Mouse (Mus musculus) hindbrain, embryonic 10.5 days (tissue): Measurements from ENCODE around the gene Zfand3. TPM values are rescaled to one million over a fixed set of nuclear protein-coding genes. Genes with fewer than 3 reads are reported as not detected.

Experiments
- DNase-seq: peaks from one replicate; pipeline ENCODE4 v3.0.0-alpha.2; 2017; ENCODE audit warnings: low spot score
- H3K27ac ChIP-seq: fragments of 300-500 bp; sonication (generic); 2 replicates; pipeline ENCODE4 v1.5.1; 2016; ENCODE audit warnings: mild to moderate bottlenecking, moderate library complexity
- H3K27me3 ChIP-seq: fragments of 300-500 bp; sonication (generic); 2 replicates; pipeline ENCODE4 v1.6.1; 2016; ENCODE audit warnings: mild to moderate bottlenecking; ENCODE audit not compliant: poor library complexity, insufficient read depth, severe bottlenecking
- H3K36me3 ChIP-seq: fragments of 300-500 bp; sonication (generic); 2 replicates; pipeline ENCODE4 v1.6.1; 2016; ENCODE audit warnings: mild to moderate bottlenecking, moderate library complexity
- H3K4me1 ChIP-seq: fragments of 300-500 bp; sonication (generic); replicated peaks from 2 replicates; pipeline ENCODE4 v1.6.1; 2016; ENCODE audit warnings: mild to moderate bottlenecking
- H3K4me3 ChIP-seq: fragments of 300-500 bp; sonication (generic); 2 replicates; pipeline ENCODE4 v1.5.1; 2016; ENCODE audit warnings: mild to moderate bottlenecking, moderate library complexity
- H3K9me3 ChIP-seq: fragments of 300-500 bp; sonication (generic); 2 replicates; pipeline ENCODE4 v1.6.1; 2016; ENCODE audit warnings: mild to moderate bottlenecking, moderate library complexity
- WGBS: fragments of 180-500 bp; shearing (Covaris S2); methylation state at CpG from one replicate; pipeline ENCODE4 v1.1.7; 2016; 5-methylcytosine and 5-hydroxymethylcytosine counted together
- polyA plus RNA-seq: library from polyadenylated mRNA; unstranded; fragments of >200 nt; fragmentation: Nextera tagmentation; extraction: Ambion mirVana; gene quantifications from 2 replicates; pipeline ENCODE4 v1.2.1, GENCODE M21; 2016

Gene Zfand3
- polyA plus RNA-seq, 1 experiment from 2014 or later: 97.7 TPM

DNA sequence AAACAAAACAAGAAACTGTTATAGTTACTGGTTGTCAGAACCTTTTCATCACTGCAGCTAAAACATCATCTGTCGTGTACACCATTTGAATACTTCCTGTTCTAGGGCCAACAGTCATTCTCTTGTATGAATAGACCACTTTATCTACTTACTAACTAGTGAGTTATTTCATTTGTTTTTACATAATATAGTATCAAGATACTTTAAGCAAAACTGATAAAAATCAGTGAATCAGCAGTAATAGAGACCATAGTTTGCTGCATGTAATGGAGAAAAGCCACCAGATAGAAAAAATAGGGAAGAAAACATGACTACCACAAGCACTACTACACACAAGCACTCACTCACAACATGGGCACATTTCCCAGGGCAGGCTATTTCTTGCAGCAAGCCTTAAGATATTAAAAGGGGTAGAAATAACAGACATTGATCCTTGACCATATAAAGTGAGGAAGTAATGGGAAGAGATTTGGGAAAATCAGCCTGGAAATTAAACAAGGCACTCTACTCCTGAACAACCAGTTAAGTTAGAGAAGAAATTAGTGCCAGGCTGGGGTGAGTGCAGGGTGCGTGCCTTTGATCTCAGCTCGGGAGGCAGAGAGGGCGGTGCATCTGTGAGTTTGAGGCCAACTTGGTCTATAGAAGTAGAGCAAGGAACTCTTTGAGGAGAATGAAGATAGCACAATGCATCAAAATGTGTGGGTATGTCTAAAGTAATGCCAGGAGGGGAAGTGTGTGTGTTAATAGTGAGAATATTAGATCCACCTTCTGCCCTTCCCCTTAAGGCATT, 30.9 kb downstream of the Zfand3 start:
- Histone ChIP-seq H3K27ac (no peak overlapping the region), H3K4me3 (no peak overlapping the region), H3K4me1 (peaks cover 11% of the 10 kb centered on the region; the same call in 1 of the 2 replicates), H3K27me3 (no peaks in the 10 kb centered on the region), H3K9me3 (no peaks in the 10 kb centered on the region), H3K36me3 (peaks cover 6% of the 10 kb centered on the region)
- no peak for DNase-seq
- WGBS: 82% methylated on average over 4 of the region's 4 CpGs

DNA sequence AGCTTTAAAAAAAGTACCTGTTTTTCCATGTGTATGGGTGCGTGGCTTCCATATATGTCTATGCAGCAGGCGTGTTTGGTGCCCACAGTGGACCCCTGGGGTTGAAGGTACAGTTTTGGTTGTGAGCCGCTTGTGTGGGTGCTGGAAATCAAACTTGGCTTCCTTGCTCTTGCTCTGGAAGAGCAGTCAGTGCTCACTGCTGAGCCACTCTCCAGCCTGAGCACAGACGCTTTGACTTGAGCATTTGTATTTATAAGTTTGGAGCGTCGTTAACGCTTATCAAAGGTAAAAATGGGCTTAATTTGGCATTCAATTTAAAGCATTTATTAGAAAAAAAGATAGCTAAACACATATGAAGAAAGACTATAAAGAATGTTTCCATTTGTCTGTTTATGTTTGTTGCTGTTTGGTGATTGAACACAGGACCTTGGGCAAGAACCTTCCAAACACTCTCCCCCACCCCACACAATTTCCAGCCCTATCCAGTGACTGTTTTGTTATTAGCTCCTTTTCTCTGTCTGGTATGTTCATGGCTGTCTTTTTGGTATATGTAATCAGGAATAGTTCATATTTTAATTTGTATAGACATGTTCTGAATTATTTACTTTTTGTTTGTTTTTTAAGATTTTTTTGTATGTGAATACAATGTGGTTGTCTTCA, 38.8 kb downstream of the Zfand3 start:
- Histone ChIP-seq H3K36me3 (no peaks in the 10 kb centered on the region), H3K4me1 (peaks cover 5% of the 10 kb centered on the region; the same call in 1 of the 2 replicates), H3K9me3 (no peaks in the 10 kb centered on the region), H3K4me3 (no peak overlapping the region), H3K27me3 (no peaks in the 10 kb centered on the region), H3K27ac (no peak overlapping the region)
- WGBS: 95% methylated on average over 7 of the region's 7 CpGs
- DNase-seq: no peak

DNA sequence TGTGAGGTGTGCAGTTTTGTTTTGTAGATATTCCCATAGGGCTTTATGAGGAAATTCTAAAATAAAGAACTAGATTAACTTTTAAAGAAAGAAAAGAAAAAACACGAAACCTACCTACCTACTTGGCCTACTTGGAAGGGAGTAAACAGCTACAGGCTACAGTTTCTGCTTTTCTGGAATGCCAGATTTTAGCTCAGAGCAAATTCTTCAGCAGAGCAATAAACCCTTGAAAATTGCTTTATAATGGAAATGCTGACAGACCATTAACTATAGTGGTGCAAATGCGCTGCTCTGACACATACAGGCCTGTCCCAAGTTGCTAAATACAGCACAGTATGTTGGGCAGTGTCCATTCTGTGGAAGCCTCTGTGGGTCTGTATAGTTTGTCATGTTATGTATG, 40.6 kb downstream of the Zfand3 start:
- Histone ChIP-seq H3K4me1 (peaks cover 3% of the 10 kb centered on the region; the same call in 1 of the 2 replicates), H3K4me3 (no peak overlapping the region), H3K9me3 (no peaks in the 10 kb centered on the region), H3K27me3 (no peaks in the 10 kb centered on the region), H3K27ac (no peak overlapping the region), H3K36me3 (no peaks in the 10 kb centered on the region)
- DNase-seq: no peak
- 84% methylated on average over 2 of the region's 2 CpGs for WGBS

DNA sequence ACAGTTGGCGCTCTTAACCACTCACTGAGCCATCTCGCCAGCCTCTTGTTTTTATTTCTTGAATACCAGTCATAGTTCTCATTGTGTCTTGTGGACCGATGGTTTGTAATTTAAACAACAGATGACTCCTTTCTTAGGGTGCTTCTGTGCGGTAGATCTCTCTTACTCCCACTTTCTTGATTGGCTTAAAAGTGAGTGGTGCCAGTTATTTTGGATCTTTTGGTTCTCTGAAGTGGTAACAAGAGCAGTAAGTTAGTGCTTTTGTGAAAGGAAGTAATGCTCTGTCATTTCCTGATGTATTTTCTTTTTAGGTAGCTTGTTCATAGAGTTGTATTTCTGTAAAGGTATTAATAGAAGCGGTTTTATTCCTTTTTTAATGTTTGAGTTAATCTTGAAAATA, 42.1 kb downstream of the Zfand3 start:
- H3K36me3 ChIP-seq: no peaks in the 10 kb centered on the region
- DNase-seq: no peak
- H3K27ac ChIP-seq: no peak overlapping the region
- WGBS: 93% methylated on average over 5 of the region's 5 CpGs
- no peaks in the 10 kb centered on the region for H3K27me3 ChIP-seq
- H3K4me3 ChIP-seq: no peak overlapping the region
- H3K9me3 ChIP-seq: no peaks in the 10 kb centered on the region
- peaks cover 3% of the 10 kb centered on the region; the same call in 1 of the 2 replicates for H3K4me1 ChIP-seq

DNA sequence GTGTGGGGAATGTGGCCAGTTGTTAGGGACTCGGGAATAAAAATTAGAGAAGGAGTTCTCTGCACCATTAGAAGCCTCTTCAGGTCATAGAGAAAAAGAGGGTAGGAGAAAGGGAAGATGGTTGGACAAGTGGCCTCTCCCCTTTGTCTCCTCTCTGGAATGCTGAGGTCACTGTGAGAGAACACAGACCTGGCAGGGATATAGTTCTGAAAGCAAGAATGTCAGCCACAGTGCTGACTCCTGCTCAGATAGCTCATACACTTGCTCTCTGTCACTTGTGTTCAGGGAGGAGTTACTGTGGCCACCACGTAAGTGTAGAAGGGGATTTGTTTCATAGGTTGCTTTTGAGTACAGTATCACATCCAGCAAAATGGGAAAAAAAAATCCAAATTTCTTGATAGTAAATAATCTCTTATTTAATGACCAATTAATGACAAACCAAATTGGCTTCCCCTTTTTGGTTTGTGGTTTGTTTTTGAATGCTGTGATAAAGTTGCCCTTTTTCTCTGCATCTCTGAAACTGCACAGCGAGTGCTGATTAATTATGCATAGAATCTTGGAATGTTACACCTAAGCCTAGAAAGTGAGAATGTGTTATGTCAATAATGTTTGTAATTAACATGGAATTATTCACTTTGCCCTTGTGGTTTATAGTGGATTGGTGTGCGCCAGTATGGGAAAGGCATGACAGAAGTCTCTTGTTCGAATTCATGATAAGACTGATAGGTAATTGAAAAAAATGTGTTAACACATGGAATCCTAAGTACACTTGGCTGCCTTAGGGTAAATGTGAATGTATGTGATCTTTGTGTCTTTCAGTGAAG, 47.2 kb downstream of the Zfand3 start:
- Histone ChIP-seq H3K27me3 (no peaks in the 10 kb centered on the region), H3K27ac (no peak overlapping the region), H3K4me3 (no peak overlapping the region), H3K4me1 (no peaks in the 10 kb centered on the region), H3K9me3 (no peaks in the 10 kb centered on the region), H3K36me3 (peaks cover 25% of the 10 kb centered on the region)
- no peak for DNase-seq
- 91% methylated on average over 5 of the region's 5 CpGs for WGBS

DNA sequence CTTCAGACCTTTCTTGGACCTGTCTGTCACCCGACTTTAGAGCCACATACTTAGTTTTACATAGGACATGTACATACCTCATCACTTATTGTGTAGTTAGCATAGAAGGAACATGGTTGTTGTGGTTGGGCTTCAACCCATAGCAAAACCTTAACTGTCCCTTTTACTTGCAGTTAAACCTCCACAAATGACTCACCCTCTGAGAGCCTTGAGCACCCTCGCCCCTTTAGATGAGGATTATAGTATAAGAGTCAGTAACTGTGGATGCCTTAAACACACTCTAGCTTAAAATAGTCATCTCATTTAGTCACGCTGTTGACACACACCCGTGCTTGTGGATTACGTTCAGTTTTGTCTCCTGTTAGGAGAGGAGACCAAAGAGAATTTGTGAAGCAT, 47.8 kb downstream of the Zfand3 start:
- no peaks in the 10 kb centered on the region for H3K27me3 ChIP-seq
- WGBS: 95% methylated on average over 5 of the region's 5 CpGs

DNA sequence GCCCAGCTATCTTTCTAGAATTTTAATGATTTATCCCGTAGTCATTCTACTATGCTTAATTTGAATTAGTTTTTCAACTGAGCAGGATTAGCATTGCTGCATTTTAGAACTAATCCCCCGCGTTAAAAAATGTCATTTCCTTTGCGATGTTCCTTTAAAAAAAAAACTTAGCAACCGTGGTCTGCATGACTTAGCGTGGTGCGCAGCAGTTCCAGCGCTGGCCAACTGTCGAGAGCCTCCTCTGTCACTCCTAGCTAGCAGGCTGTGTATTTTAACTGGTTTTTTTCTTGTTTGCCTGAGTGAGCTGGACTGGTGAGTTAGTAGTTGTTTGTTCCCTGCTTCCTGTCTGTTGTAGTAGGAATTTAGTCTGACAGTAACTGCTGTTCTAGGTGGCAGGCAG, 48.9 kb downstream of the Zfand3 start:
- Histone ChIP-seq H3K27ac (no peak overlapping the region), H3K4me3 (no peak overlapping the region), H3K36me3 (peaks cover 25% of the 10 kb centered on the region), H3K27me3 (no peaks in the 10 kb centered on the region), H3K4me1 (no peaks in the 10 kb centered on the region), H3K9me3 (no peaks in the 10 kb centered on the region)
- 92% methylated on average over 9 of the region's 9 CpGs for WGBS
- DNase-seq: no peak

More for the DNA sequence above, 47.8 kb downstream of the Zfand3 start:
- DNase-seq: no peak
- no peaks in the 10 kb centered on the region for H3K4me1 ChIP-seq
- no peaks in the 10 kb centered on the region for H3K9me3 ChIP-seq
- no peak overlapping the region for H3K27ac ChIP-seq
- H3K4me3 ChIP-seq: no peak overlapping the region
- H3K36me3 ChIP-seq: peaks cover 25% of the 10 kb centered on the region

DNA sequence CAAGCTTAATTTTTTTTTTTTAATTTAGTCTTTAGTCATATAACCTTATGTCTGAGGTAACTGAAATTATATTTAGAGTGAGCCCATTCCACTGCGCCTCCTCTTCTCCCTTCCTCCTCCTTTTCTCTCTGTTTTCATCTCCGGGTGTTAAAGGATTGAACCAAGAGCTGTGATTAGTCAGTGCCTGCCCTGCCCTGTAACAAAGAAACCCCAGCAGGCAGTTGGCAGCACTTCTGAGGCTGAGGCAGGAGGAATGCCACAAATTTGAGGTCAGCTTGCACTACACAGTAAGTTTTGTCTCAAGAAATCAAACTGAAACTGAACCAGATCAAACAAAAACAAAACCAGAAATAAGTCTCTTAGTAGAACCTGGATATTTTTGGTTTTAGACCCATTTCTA, 49.3 kb downstream of the Zfand3 start:
- no peaks in the 10 kb centered on the region for H3K27me3 ChIP-seq
- no peaks in the 10 kb centered on the region for H3K4me1 ChIP-seq
- no peak overlapping the region for H3K27ac ChIP-seq
- no peaks in the 10 kb centered on the region for H3K9me3 ChIP-seq
- 95% methylated on average over 2 of the region's 2 CpGs for WGBS
- peaks cover 25% of the 10 kb centered on the region for H3K36me3 ChIP-seq
- DNase-seq: no peak
- H3K4me3 ChIP-seq: no peak overlapping the region

DNA sequence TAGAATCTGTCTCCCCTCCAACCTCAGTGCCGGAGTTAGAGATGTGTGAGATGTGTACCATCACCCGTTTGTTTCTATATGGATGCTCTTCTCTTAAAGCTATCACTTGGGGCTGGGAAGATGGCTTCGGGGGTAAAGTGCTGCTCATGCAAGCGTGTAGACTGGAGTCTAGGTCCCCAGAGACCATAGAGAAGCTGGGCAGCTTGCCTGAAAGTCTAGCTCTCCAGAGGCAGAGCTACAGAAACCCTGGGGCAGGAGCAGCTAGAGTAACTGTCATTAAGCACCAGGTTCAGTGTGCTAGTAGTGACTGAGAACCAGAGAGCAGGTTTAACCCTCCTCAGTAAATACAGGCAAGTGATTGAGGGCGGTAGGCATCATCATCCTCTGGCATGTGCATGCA, 51.7 kb downstream of the Zfand3 start:
- no peaks in the 10 kb centered on the region for H3K27me3 ChIP-seq
- no peak overlapping the region for H3K4me3 ChIP-seq
- 86% methylated on average over 5 of the region's 5 CpGs for WGBS
- no peaks in the 10 kb centered on the region for H3K4me1 ChIP-seq
- no peak overlapping the region for H3K27ac ChIP-seq
- no peaks in the 10 kb centered on the region for H3K9me3 ChIP-seq
- no peak for DNase-seq
- peaks cover 25% of the 10 kb centered on the region for H3K36me3 ChIP-seq

DNA sequence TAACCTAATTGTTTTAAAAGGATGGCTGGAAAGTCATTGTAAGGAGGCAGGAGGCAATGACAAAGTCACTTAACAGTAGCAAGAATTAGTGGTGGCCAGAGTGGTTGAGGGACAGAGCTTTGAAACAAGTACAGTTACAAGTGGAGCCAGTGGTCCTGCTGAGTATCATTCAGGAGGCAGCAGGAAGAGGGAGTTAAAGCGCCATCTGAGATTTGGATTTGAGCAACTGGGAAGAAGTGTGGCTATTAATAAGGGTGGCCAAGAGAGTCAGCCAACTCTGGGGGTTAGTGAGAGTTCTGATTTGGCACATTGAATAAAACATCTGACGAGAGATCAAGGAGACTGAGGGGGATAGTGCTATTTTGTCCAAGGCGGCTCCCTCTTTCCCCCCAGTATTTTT, 54.1 kb downstream of the Zfand3 start:
- H3K27me3 ChIP-seq: no peaks in the 10 kb centered on the region
- H3K36me3 ChIP-seq: peaks cover 24% of the 10 kb centered on the region
- no peaks in the 10 kb centered on the region for H3K4me1 ChIP-seq
- WGBS: 89% methylated on average over 3 of the region's 3 CpGs
- DNase-seq: no peak
- no peak overlapping the region for H3K4me3 ChIP-seq
- H3K27ac ChIP-seq: no peak overlapping the region
- H3K9me3 ChIP-seq: no peaks in the 10 kb centered on the region

DNA sequence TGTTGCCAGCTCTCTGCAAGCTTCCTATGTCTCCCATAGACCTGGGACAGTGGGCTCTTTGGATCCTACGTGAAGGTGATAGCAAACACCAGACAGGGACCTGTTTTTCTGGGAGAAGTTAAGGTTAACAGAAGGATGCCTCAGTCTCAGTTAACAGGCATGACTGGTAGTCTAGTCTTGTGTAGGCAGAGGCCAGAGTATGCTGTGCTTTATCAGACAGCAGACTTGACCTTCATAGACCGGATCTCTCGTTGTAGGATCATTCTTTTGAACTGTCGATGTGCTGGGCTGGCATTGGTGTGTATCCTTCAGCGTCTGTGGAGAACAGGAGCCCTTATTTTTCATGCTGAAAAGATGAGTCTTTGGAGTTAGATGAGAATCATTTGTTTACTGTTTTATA, 54.5 kb downstream of the Zfand3 start:
- H3K9me3 ChIP-seq: no peaks in the 10 kb centered on the region
- H3K4me3 ChIP-seq: no peak overlapping the region
- peaks cover 4% of the 10 kb centered on the region; the same call in 1 of the 2 replicates for H3K4me1 ChIP-seq
- whole genome bisulfite sequencing: 96% methylated on average over 5 of the region's 5 CpGs
- no peak for DNase-seq
- H3K36me3 ChIP-seq: peaks cover 20% of the 10 kb centered on the region
- no peaks in the 10 kb centered on the region for H3K27me3 ChIP-seq
- no peak overlapping the region for H3K27ac ChIP-seq

DNA sequence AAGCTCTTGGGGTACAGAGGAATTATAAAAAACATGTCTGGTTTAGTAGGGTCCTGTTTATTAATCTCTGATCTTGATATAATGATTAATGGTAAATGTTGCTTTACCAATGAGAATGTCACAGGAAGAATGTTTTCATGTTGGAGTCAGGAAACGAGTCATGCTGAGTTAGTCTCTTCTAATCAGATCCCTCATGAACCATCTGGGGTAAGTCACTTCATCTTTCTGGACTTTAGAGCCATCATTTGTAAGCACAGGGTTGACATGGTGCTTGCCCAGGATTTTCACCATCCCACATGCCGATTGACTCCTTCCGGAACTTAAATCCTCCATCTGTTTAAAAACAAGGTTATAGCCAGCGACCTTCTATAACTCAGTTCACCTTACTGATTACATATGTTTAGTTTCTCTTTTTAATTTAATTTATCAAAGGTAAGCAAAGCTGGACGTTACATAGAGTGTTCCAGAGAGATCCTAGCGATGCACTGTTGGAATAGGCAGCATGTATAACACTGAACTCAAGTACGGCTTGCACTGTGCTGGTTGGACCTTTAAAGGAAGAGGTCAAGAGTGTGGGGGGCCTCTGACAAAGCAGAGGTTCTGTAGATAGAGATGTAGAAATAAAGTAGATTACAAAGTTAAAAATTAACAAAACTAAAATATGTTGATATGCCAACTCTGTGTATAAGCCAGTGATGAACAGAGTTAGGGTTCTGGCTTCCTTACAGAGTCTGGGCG, 56.7 kb downstream of the Zfand3 start:
- Histone ChIP-seq H3K27me3 (no peaks in the 10 kb centered on the region), H3K9me3 (no peaks in the 10 kb centered on the region), H3K4me3 (no peak overlapping the region), H3K36me3 (0 out of 2 replicates have a peak, but pooled peaks cover 1% of the 10 kb centered on the region), H3K27ac (no peak overlapping the region), H3K4me1 (peaks cover 14% of the 10 kb centered on the region)
- no peak for DNase-seq
- 90% methylated on average over 8 of the region's 8 CpGs for WGBS
